Mouse (Mus musculus): ENCODE measurements around the gene Zdhhc17.
A peak's percentile ranks its signal among the peaks of the same experiment; 100 is the strongest.

The Zdhhc17 gene

DNA sequence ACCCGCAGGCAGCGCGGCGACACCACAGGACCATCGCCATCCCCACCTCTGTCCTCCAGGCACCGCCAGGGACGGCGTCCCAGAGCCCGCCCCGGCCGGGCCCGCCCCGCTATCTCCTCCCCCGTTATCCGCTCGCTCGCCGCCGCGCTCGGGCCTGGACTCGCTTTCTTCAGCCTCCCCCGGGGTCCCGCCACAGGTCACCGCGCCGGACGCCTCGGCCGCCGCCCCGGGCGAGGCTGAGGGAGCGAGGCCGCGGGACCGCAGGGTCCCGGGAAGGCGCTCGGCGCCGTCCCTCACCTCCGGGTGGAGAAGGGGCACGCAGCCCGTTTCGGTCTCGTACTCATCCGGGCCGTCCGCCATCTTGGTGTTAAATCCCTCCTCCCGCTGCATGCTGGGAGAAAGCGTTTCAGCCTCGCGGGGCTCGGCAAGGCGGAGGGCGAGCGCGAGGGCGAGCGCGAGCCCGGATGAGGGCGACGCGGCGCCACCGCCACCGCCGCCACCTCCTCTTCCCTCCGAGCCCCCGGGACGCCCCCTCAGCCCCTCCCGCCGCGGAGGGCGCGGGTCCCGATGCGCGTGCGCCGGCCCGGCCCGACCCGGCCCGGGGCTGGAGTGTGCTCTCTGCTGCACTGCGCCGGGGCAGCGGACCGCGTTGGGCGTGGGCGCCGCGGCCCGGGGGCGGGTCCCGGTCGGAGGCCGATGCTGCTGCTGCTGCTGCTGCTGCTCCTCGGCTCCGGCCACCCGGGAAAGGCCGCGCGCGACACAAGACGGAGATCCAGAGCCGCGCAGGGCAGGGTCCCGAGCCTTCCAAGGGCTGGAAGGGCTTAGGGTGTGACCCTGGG, at the start of gene Zdhhc17:
TSS of gene Zdhhc17 (minus strand) at position 500 of the 839 bp plus-strand sequence.
- DNase-seq (ENCODE audit: low read depth): peak; percentile 93

- no peak for DNase-seq (ENCODE audit: low read depth)
Observed at GRCm38 (mm10) chr10:111055770-111056169, 45.8 kb upstream of the Zdhhc17 start.

GRCm38 (mm10) chr10:111051606-111052005, 41.7 kb upstream of the Zdhhc17 start:
- no peak for DNase-seq (ENCODE audit: low read depth)

- no peak for DNase-seq (ENCODE audit: low read depth)
Observed at GRCm38 (mm10) chr10:111050511-111050910, 40.6 kb upstream of the Zdhhc17 start.

DNA sequence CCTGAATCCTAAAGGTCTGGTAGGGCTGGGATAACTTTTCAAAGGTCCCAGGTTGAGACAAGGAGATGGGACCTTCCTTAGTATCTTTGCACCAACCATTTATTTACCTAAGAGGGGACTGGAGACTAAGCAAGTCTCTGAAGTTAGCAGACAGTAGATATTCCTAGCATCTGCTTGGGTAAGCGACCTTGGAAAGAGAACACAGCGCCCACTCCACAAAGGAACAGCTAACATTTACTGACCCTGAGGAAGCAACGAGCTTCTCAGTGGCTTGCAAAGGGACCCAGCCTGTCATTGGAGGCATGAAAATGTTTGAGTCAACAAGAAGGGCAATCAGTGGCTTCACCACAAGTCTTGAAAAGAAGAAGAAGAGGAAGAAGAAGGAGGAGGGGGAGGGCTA, 40.1 kb upstream of the Zdhhc17 start:
- no peak for DNase-seq (ENCODE audit: low read depth)

DNA sequence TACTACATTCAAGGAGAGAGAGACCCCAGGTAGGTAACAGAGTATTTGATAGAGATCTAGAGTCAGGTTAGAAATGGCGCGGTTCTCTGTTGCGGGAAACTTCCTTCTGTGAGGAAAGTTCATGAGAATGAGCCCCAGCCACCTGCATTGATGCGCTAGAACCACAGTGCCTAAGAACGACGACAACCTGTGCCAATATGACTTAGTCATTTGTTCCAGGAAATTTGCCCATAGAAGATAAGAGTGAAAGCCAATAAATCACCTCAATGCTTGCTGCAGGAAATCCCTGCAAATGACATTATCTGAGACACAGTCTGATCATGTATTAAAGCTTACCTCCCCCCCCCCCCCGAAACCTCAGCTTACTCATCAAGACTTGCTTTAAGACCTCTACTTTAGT, 38.0 kb upstream of the Zdhhc17 start:
- no peak for DNase-seq (ENCODE audit: low read depth)

GRCm38 (mm10) chr10:111040078-111040656, 30.2 kb upstream of the Zdhhc17 start:
- no peak for DNase-seq (ENCODE audit: low read depth)

DNA sequence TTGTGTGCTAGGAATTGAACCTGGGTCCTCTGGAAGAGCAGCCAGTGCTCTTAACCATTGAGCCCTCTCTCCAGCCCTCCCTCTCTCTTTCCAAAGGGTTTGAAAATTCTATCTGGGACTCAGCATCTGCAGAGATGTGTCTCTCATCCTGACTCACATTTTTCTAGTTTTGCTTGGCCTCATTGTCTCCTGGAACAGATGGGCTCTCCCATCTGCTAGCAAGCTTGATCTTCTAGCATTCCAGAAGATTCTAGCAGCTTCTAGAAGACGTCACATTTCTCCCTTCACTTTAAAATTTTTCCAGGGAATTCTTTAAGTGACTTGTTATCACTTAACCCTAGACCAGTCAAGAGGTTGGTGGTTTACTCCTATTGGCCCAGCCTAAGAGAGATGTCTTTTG, 26.9 kb upstream of the Zdhhc17 start:
- no peak for DNase-seq (ENCODE audit: low read depth)

DNA sequence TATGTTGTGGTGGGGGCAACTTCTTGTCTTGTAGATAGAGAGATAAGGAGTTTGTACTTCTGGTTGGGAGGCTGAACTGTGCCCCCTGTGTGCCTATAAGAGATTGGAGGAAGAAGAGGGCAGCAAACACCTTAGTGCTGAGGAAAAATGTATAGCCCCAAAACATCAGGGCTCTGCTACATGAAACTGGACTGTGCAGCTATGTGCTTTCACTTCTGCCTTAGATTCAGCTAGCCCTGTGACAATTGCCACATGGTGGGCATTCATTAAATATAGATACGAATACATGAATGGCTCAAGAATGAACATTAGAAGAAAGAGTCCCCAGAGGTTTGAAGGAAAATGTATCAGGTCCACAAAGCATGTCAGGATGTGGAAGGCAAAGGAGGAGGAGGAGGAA, 25.2 kb upstream of the Zdhhc17 start:
- no peak for DNase-seq (ENCODE audit: low read depth)

DNA sequence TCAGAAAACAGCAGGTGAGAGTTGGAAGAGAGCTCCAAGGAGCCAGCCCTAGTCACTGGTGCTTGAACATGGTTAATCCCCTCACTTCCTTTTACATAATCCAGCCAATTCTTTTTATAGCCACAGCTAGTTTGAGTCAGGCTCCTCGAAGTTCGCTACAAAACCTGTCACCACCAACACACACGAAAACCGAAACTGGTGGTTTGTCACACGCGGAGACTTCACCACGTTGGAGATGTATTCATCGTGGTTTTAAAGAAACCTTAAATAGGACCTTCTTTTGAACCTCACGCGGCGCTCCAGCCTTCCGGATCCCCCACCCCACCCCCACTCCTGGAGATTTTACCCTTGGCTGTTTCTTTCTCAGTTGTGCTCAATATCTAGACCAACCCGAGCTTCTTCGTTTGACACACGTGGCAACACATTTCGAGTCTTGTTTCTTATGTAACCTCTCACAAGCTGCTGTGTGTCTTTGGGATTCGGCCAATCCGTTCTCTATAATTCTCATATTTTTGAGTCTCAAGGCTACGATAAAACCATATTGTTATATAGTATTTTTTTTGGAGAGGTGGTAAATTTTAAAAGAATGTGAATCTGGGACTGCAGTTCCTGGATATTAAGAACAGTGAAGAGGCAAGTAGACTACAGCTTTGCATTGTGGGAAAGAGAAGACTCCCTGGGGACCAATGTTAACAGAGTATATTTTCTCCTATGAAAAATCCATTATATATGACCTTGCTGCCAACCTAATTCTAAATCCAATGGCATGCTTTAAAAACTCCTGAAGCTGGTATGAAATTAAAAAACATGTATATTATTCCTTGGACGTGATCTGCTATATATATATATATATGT, 21.8 kb upstream of the Zdhhc17 start:
- DNase-seq (ENCODE audit: low read depth): peak; percentile 66

DNA sequence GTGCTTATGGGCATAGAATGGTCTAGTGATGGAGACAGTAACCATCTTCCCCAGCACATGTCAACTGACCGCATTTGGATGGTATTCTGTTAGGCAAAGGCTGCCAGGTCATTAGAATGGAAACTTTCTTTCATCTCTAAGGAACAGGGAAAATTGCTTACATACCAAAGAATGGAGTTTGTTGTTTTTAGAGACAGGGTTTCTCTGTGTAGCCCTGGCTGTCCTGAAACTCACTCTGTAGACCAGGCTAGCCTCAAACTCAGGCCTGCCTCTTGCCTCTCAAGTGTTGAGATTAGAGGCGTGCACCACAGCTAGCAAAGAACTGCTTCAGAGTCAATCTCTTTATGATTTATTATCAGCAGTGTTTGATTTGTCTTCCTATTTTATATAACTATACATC, 20.9 kb upstream of the Zdhhc17 start:
- DNase-seq (ENCODE audit: low read depth): no peak

DNA sequence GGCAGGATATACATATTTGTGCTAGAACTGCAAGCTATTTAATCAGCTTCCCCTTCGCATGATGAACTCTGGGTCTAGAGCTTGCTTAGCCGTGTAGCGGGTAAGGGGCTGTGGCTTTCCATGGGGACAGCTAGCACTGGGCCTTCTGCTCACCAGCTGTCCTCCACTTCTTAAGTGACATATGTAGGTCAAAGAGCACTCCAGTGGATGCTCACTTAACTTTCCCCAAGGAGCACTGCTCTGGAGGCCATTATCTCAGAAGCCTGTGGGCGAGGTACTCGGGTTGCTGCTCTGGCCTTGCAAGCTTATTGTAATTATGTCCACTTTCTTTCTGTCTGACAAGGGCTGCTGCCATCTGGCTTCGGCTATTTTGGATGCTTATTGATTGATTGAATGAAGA, 16.2 kb upstream of the Zdhhc17 start:
- DNase-seq (ENCODE audit: low read depth): no peak

DNA sequence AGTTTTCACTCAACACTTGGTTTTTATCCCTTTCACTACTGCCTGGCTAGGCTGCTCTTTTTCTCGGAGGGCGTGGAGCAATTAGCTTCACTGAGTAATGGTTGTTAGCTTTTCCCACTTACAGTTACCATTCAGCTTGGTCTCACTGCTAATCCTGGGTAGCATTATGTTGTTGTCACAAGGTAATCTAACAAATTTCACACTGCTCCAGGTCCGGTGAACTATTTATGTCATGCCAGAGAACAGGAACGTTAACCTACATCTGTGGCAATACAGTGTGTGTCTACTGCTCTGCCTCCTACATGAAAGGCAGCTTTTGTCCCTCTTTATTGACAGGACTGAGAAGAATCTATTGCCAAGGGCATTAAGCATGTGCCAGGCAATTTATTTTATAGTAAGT, 14.8 kb upstream of the Zdhhc17 start:
- no peak for DNase-seq (ENCODE audit: low read depth)

- DNase-seq (ENCODE audit: low read depth): no peak
Observed at GRCm38 (mm10) chr10:111014476-111014875, 4.5 kb upstream of the Zdhhc17 start.

DNA sequence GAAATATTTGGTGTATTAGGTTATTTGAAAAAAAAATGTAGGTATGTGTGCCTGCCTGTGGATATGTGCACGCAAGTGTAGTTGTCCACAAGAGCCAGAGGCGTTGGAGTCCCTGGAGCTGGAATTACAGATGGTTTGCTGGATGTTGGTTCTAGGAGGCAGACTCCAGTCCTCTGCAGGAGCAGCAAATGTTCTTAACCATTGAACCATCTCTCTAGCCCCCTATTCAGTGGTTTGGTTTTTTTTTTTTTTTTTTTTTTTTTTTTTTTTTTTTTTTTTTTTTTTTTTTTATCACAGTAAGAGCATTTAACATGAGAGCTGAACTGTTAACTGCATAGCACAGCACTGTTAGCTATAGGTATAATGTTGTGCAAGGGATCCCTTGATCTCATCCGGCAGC, 3.3 kb upstream of the Zdhhc17 start:
- no peak for DNase-seq (ENCODE audit: low read depth)

DNA sequence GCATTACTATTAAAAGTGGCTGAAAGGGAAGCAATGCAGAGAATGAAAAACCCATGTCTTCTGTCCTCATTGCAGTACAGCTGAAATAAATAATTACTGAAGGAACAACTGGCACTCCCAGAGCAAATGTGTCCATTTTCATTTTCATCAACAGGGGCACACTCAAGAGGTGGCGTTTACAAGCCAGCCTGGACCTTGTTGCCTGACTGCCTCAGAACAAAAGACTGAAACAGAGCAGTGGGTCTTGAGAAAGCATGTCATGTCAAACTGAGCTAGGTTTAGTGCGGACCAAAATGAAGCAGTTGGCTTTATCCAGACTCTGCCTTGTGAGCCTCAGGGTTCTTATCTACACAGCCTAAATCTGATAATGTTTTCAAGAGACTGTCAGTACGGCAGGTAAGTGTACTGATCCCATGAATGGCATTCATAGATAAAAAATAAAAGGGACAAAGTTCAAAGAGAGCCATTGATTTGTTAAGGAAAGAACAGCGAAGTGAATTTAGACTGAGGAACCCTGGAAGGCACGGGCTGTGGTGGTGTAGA, 2.6 kb upstream of the Zdhhc17 start:
- DNase-seq (ENCODE audit: low read depth): no peak

DNA sequence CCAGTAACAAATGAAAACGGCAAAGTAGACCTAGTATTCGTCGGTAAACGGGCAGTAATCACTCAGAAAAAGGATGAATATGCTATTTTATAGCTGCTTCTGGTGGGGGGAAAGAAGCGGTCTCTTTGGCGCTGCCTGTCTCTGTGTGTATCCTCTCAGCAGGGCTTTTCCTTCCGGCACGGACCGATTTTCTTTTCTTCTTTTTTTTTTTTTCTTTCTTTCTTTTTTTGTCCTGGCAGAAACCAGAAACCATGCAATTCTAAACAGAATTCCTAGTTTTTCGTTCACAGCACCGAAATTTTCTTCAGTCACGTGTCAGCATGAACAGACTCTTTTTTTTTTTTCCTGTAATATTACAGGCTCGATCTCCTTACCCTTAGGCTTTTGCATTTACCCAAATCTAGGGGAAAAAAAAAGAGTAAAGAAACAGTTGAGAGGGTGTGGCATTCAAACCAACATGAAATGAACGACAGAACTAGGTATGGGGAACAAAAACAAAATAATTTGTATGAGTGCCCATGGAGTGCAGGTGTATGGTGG, 1.4 kb upstream of the Zdhhc17 start:
- DNase-seq (ENCODE audit: low read depth): peak; percentile 45

DNA sequence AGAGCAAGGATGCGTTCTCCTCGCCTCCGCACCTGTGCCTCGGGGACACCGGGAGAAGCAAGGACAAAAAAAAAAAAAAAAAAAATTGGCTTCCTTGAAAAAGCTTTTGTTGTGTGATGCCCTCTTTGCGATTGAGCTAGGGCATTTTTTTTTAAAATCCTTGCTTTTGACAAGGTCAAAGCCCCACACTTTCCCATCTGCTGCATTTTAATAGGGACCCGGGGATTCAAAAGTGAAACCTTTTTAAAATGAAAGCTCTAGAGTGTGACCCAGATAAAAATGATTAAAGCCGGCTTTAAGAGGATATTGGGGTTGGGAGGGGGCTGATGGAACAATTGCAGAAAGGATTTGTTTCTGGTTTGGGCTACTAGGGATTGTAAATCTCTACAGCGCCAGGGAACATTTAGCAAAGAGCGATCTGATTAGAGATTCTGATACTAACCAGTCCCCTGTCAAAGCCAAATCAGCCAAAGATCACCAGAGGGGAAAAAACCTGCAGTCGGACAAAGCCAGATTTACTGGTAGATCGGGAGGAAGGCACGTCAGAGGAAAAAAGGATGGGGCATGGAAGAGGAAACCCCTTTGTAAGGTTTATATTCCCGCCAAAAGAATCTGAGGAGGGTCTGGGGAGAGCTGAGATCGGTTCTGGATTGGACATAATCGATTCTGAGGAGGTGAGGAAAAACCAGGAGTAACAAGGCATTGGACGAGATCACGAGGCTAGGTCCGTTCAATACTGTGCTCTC, 713 bp upstream of the Zdhhc17 start:
- DNase-seq (ENCODE audit: low read depth): peak; percentile 54

GRCm38 (mm10) chr10:111009113-111009640, 763 bp downstream of the Zdhhc17 start:
- DNase-seq (ENCODE audit: low read depth): no peak

GRCm38 (mm10) chr10:111007687-111008086, 2.3 kb downstream of the Zdhhc17 start:
- DNase-seq (ENCODE audit: low read depth): no peak
